Mouse (Mus musculus): Measurements from ENCODE around the gene Gm10577. TPM values are rescaled to one million over a fixed set of nuclear protein-coding genes. Genes with fewer than 3 reads are reported as not detected.

Gene Gm10577
- total RNA-seq, 2 experiments from 2014 or later, result not detected

DNA sequence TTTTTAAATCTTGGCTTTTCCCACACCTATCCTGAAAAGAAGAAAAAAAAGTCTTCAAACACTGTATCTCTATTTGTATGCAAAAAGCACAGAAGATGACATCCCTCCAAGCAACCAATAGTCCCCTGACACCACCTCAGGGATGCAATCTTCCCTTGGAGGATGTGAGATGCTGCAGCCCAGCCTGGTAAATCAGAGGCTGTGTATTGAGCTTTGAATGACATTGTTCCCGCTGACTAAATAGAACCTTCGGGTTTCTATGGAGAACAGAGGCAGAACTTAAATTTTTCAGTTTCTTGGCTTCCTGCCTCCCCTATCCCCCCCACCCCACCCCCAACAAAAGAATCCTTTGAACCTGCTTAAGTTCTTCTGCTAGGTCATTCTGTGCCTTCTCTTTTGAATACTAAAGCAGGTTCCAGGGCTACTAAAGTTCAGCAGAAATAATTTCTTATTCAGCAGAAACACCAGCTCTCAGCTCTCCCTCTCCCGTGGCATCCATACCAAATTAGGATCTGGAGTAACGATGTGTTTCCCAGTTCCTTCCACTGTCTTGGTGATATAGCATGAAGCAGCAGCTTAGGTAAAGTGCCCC, 24.3 kb downstream of the Gm10577 start:
- no peak for DNase-seq (ENCODE audit: low spot score in 2 of 2)

DNA sequence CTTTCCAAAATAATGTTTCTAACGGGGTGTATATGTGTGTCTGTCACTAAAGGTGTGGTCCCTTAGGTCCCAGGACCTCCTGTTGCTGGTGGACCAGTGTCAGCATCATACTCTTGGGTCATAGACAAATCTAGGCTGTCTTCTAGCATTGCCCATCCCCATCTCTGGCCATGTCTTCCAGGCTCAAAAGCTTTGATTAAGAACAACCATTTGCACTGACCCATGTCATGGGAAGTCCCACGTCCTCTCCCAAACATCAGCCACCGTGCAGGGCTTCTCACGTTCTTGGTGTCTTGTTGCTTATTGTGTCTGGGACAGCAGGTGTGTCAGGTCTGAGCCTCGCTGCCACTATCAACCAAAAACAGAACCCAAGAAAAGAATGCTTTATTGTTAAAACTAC, 24.9 kb downstream of the Gm10577 start:
- no peak for DNase-seq (ENCODE audit: low spot score in 2 of 2)

DNA sequence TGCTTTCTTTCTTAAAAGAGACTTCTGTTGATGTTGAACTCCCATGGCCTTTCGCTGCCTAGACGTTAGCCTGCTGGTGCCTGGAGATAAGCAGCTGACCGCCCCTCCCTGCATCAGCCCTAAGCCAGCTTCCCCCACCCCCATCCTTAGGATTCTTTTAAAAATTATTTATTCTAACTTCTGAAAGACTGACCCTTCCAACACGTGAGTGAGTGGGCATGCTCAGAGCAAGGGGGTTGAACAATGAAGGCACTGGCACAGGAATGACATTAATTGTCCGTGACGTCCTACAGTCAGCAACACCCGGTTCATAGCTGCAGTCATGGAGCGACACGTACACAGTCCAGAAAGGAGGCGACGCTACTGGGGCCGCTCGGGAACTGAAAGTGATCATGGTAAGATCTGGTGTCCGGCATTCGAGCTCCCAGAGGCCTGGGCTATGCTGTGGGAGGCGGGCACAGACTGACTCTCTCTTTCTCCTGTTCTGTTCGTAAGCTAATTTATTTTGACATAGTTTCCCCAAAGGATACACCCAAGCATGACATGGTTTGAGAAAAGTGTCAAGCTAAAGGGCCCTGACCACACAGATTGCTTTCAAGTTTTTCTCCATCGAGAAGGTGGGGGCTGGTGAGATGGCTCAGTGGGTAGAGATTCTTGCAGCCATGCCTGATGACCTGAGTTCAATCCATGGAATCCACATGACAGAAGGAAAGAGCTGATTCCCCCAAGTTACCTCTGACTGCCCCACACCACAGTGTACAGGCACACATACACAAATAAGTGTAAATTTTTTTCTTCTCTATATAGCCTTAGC, 25.8 kb downstream of the Gm10577 start:
- no peak for DNase-seq (ENCODE audit: low spot score in 2 of 2)

DNA sequence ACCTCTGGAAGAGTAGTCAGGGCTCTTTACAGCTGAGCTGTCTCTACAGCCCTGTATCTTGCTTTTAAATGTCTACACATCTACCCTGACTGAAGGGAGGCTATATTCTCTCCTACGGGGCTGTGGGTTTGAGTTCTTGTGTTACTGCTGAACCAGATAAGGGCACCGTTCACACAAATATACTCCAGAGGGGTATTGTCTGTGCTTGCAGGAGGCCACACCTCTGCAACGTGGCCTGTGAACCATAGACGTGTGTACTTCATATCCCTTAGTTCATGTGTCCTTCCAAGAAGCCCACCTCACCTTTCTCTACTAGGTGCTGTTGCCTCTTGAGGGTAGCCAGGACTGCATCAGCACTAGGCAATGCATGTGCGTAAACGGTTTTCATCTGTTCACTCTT, 28.4 kb downstream of the Gm10577 start:
- no peak for DNase-seq (ENCODE audit: low spot score in 2 of 2)

DNA sequence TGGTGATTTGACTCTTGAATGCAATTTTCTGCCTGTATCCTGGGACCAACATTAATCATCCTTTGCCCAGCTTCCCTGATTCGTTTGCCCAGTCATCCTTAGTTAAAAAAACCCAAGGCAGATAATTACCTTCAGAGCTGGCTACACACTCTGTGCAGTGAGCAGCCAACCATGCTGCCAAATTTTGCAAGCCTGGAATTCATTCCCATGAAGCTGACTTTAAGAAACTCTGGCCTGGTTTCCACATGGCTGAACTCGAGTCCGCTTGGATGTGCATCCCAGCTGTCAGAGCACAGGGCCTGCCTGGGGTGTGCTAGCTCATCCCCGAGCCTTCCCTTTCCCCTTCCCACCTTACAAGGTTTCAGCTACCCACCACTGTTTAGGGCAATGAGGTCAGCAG, 29.5 kb downstream of the Gm10577 start:
- DNase-seq (ENCODE audit: low spot score in 2 of 2), result no peak

DNA sequence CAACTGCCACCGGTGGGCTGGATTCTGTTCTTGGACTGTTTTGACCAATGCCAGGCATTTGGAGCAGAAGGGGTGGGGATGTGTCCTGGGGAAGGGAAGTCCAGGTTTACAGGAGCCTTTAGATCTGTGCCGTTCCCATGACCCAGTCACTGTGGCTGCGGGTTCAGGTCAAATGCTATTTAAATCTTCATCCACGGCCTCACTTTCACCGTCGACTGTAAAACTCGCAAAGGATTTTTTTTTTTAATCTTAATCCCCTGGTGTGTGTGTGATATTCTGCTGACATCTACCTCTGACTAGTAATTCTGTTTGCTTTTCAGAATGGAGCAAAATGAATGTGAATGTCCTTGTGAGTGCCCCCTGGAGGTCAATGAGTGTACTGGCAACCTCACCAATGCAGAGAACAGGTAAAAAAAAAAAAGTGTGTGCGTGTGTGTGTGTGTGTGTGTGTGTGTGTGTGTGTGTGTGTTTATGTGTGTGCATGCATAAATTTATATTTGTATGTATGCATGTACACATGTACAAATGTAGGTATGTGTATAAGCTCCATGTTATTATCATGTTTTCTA, 32.2 kb downstream of the Gm10577 start:
- DNase-seq (ENCODE audit: low spot score in 2 of 2), result no peak

DNA sequence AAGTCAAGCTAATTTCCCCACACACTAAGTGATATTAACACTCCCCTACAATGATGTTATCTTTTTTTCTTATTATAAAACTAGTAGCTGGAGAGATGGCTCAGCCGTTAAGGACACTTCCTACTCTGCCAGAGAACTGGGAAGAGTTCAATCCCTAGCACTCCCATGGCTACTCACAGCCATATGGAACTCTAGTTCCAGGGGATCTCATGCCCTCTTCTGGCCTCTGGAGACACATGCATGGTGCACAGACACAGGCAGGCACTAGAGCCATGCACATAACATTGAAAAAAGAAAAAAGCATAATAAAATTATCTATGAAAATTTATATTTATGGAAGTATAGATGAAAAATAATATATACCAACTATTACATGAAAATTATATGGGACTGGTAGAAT, 33.3 kb downstream of the Gm10577 start:
- no peak for DNase-seq (ENCODE audit: low spot score in 2 of 2)

DNA sequence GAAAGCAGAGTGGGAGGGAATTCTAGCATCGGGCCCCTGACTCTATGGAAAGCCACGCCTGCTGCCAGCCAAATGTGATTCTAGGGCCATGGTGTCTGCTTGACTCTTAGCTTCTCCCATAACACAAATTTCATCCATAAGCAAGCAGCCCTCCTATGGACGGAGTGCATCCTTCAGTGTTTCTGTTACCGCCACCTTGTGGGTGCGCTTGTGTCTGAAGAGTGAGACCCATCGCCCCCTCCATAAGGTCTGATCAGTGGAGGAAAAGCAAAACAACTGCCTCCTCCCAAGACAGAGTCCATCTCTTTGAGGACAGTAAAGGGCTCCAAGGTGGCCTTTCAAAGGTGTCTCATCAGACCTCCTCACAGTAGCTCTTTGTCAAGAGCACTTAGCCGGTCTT, 43.0 kb downstream of the Gm10577 start:
- no peak for DNase-seq (ENCODE audit: low spot score in 2 of 2)

DNA sequence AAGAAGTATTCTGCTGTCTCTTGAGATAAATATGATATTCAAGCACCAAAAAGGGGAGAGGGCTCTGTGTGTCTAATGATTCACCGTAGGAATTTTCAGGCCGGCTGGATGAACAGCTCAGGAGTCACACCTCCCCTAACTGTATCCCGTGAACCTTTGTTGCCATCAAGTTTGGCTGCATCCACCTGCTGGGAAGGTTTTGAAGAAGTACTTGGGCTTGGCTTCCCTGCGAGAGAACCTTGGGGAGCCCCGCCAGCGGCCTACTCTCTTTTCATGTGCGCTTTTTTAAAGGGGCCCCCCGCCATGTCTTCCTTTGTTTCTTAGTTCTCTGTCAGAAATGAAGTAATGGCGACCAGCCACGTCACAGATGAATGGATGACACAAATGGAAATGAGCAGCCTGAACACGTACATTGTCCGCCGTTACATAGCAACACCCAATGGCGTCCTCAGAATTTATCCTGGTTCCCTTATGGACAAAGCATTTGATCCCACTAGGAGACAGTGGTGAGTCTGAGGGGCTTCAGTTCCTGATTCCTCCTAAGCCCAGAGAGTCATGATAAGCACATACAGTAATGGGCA, 46.0 kb downstream of the Gm10577 start:
- no peak for DNase-seq (ENCODE audit: low spot score in 2 of 2)

DNA sequence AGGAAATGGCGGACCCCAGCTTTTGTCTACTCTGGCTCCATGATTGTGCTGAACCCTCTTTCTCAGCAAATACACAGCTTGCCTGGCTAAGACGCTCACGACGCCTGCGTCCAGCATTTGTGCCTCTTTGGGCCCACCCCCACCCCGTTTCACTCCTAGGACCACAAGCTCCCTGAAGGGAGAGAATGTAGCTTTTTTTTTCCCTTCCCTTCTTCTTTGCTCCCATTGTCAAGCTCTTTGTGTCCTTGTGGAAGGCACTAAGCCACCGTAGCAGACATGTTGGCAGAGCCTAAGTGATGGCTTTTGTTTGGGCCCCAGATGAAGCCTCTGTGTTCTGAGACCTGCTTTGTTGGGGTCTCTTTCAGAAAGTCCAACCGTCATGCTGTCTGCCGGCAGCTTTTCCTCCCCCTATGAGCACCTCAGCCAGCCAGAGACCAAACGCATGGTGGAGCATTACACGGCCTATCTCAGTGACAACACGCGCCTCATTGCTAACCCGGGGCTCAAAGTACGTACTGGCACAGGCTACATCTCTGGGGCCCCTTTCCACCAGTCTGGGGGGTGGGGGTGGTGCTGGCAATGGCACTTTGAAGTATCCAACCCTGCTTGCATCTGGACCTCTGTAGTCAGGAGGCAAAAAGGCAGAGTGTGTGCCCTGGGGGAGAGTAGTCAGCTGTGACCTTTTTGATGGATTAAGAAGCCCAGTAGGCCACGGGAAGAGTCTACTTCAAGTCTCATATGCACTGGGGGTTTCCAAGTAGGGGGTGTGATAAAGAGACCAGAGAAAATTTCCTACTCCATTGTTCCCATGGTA, 46.6 kb downstream of the Gm10577 start:
- DNase-seq (ENCODE audit: low spot score in 2 of 2), result no peak

Other genes with a start within 250 kb of the Gm10577 start
- 10 to 100 TPM; 12.7 to 13.9 TPM for gene Cachd1, start 244.0 kb downstream of the Gm10577 start, total RNA-seq (2021)
- gene Raver2, start 48.3 kb upstream of the Gm10577 start, total RNA-seq (2021), result 1 to 10 TPM; 4.2 to 4.4 TPM
- gene Jak1, start 244.6 kb upstream of the Gm10577 start, total RNA-seq (2021), result 100 to 1,000 TPM; 111 to 141 TPM

All from adrenal gland, adult 18-20 months (tissue).